Mouse (Mus musculus) lung, postnatal 10 days (tissue): ENCODE results near the gene Suclg1.

Source experiments
- DNase-seq: peaks from one replicate; pipeline ENCODE4 v3.0.0; 2021

The Suclg1 gene

GRCm38 (mm10) chr6:73251336-73251735 is 3.2 kb downstream of the Suclg1 start:
- DNase-seq = no peak

GRCm38 (mm10) chr6:73252396-73252795 is 4.2 kb downstream of the Suclg1 start:
- DNase-seq = no peak

GRCm38 (mm10) chr6:73253006-73253405 is 4.8 kb downstream of the Suclg1 start:
- DNase-seq = no peak

GRCm38 (mm10) chr6:73253584-73253983 is 5.4 kb downstream of the Suclg1 start:
- DNase-seq = no peak

- peak; percentile 44 for DNase-seq
Measured at GRCm38 (mm10) chr6:73254307-73255228, 6.4 kb downstream of the Suclg1 start.

GRCm38 (mm10) chr6:73257068-73257467 is 8.9 kb downstream of the Suclg1 start:
- DNase-seq = no peak

GRCm38 (mm10) chr6:73260110-73260509 is 11.9 kb downstream of the Suclg1 start:
- no peak for DNase-seq

GRCm38 (mm10) chr6:73264801-73265200 is 16.6 kb downstream of the Suclg1 start:
- no peak for DNase-seq

GRCm38 (mm10) chr6:73267738-73268311 is 19.6 kb downstream of the Suclg1 start:
- DNase-seq = no peak

- no peak for DNase-seq
Measured at GRCm38 (mm10) chr6:73269374-73269773, 21.2 kb downstream of the Suclg1 start.

GRCm38 (mm10) chr6:73271546-73272091 is 23.4 kb downstream of the Suclg1 start:
- peak; percentile 51 for DNase-seq

- DNase-seq = no peak
Measured at GRCm38 (mm10) chr6:73275002-73275401, 26.8 kb downstream of the Suclg1 start.

GRCm38 (mm10) chr6:73279681-73280080 is 31.5 kb downstream of the Suclg1 start:
- DNase-seq = no peak

- DNase-seq = no peak
Measured at GRCm38 (mm10) chr6:73280546-73281115, 32.4 kb downstream of the Suclg1 start.

GRCm38 (mm10) chr6:73286326-73286725 is 38.1 kb downstream of the Suclg1 start:
- no peak for DNase-seq

GRCm38 (mm10) chr6:73306837-73307236 is 58.7 kb downstream of the Suclg1 start:
- DNase-seq = no peak

- DNase-seq = peak; percentile 2
Measured at GRCm38 (mm10) chr6:73308685-73309520, 60.7 kb downstream of the Suclg1 start.

- DNase-seq = no peak
Measured at GRCm38 (mm10) chr6:73311335-73311734, 63.2 kb downstream of the Suclg1 start.

- no peak for DNase-seq
Measured at GRCm38 (mm10) chr6:73311786-73312185, 63.6 kb downstream of the Suclg1 start.

GRCm38 (mm10) chr6:73314923-73315603 is 66.9 kb downstream of the Suclg1 start:
- DNase-seq = peak; percentile 81

GRCm38 (mm10) chr6:73322306-73322705 is 74.1 kb downstream of the Suclg1 start:
- no peak for DNase-seq
